ENCODE assay signal across 16 mouse cellular contexts in the genomic region with DNA sequence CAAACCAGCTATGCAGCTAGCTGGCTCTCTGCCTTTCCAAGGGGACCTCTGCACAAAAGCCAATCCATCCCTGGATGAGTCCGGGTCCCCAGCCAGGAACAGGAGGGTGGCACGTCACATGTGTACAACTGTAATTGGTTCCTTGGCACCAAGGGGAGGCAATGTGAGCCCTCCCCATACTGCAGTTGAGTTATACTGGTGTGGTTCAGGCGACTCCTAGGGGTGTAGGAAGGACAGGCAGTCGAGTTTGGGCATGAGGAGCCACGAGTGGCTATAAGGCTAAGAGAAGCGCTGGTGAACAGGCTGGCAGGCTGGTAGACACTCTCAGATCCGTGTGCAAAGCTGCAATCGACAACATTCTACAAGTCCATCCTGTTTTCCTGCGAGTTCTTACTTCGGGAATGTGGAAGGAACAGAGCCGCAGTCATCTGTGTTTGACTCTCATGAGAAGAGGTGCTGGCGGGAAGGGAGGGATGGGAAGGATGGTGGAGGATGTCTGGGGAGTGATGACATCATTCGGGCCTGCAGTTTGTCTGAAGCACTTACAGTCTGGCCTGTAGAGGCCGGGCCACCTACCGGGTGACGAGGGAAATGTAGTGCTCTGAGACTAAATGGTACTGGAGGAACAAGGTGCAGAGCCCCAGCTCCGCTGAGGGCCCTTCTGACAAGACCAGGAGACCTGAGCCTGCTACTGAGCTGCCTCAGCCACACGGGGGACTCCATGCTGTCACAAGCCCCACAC. TPM values are rescaled to one million over a fixed set of nuclear protein-coding genes. Genes with fewer than 3 reads are reported as not detected.
DNase-seq lines count a peak whose midpoint lies in the region; ATAC-seq and TF ChIP-seq lines count a peak whose summit lies in the region.
"Had no signal": no experiment of that assay in that cellular context is flagged by ENCODE, and none has a peak within 500 bp of the region (broad histone marks: within the 10 kb centered on the region; RNA-seq: fewer than 3 reads in every experiment).

No protein-coding gene starts in this region.

- ATAC-seq in forebrain, postnatal 0 days = peak; percentile 44
- no peak for ATAC-seq in forebrain, embryonic 13.5 days
- ATAC-seq: activated CD4-positive, CD25-positive, alpha-beta regulatory T cell, adult 4 months; forebrain, embryonic 14.5 days had no signal

- no peak for DNase-seq in forebrain, postnatal 0 days
- DNase-seq in layer of hippocampus, adult 2 months (ENCODE audit: low spot score in 2 of 2) = no peak
- DNase-seq in layer of hippocampus, adult 9-11 months = no peak
- DNase-seq in heart, postnatal 10 days = peak; percentile 28 to 40
- DNase-seq in right cerebral cortex, postnatal 14 days = no peak
- no peak for DNase-seq in adrenal gland, postnatal 25 days
- DNase-seq: cerebellum, adult 9-11 months; gastrocnemius, postnatal 10 days had no signal

- intact Hi-C loops in heart, postnatal 10 days (cut with DNase I) = no loop called here

- H3K4me2 ChIP-seq in forebrain, postnatal 0 days (ENCODE audit: low read depth) = no peak overlapping the region
- H3K4me2 ChIP-seq in forebrain, embryonic 13.5 days = no peak overlapping the region
- H3K4me2 ChIP-seq: embryonic facial prominence, embryonic 13.5 days; hindbrain, embryonic 14.5 days; limb, embryonic 12.5 days had no signal

- H3K4me3 ChIP-seq in forebrain, postnatal 0 days (ENCODE audit: low read depth, low read length) = no peak overlapping the region
- no peak overlapping the region for H3K4me3 ChIP-seq in forebrain, embryonic 13.5 days
- H3K4me3 ChIP-seq in layer of hippocampus, adult 2 months = no peak overlapping the region
- H3K4me3 ChIP-seq in E14TG2a.4 (replicated peaks; ENCODE audit: low read length) = 0 out of 2 replicates have a peak overlapping the region, but pooled peaks have one; percentile 14
- H3K4me3 ChIP-seq: embryonic facial prominence, embryonic 13.5 days; limb, embryonic 12.5 days had no signal

- 0 out of 2 replicates have a peak, but pooled peaks have one; percentile 5 for TF ChIP-seq CTCF in forebrain, postnatal 0 days (IDR thresholded peaks at IDR 0.05; ENCODE audit: low read depth)
- TF ChIP-seq CTCF in layer of hippocampus, adult 2 months (conservative IDR thresholded peaks at IDR 0.05) = peak; percentile 53
- peak; percentile 20; the same call in 1 of the 2 replicates for TF ChIP-seq CTCF in E14TG2a.4 (conservative IDR thresholded peaks at IDR 0.05; ENCODE audit: low read length)

- H3K9ac ChIP-seq in forebrain, postnatal 0 days = no peak overlapping the region
- no peak overlapping the region for H3K9ac ChIP-seq in forebrain, embryonic 13.5 days
- H3K9ac ChIP-seq: embryonic facial prominence, embryonic 13.5 days; hindbrain, embryonic 14.5 days; limb, embryonic 12.5 days had no signal

- peaks cover 67% of the 10 kb centered on the region for H3K36me3 ChIP-seq in forebrain, postnatal 0 days (ENCODE audit: insufficient read depth)
- H3K36me3 ChIP-seq in forebrain, embryonic 13.5 days (ENCODE audit: poor library complexity, severe bottlenecking) = peaks cover 92% of the 10 kb centered on the region
- peaks cover 21% of the 10 kb centered on the region for H3K36me3 ChIP-seq in E14TG2a.4 (ENCODE audit: insufficient read depth, low read length)

- H3K27me3 ChIP-seq in forebrain, postnatal 0 days (ENCODE audit: insufficient read depth, low read length) = no peaks in the 10 kb centered on the region
- no peaks in the 10 kb centered on the region for H3K27me3 ChIP-seq in forebrain, embryonic 13.5 days
- peaks cover 20% of the 10 kb centered on the region for H3K27me3 ChIP-seq in E14TG2a.4 (ENCODE audit: insufficient read depth, low read length)
- H3K27me3 ChIP-seq: embryonic facial prominence, embryonic 13.5 days; limb, embryonic 12.5 days had no signal

- H3K9me3 ChIP-seq in forebrain, postnatal 0 days (ENCODE audit: low read length) = no peaks in the 10 kb centered on the region
- H3K9me3 ChIP-seq in forebrain, embryonic 13.5 days (replicated peaks) = no peaks in the 10 kb centered on the region
- no peaks in the 10 kb centered on the region for H3K9me3 ChIP-seq in E14TG2a.4 (ENCODE audit: low read length)
- H3K9me3 ChIP-seq: embryonic facial prominence, embryonic 13.5 days; limb, embryonic 12.5 days had no signal

- H3K27ac ChIP-seq in forebrain, postnatal 0 days (ENCODE audit: low read depth, low read length) = no peak overlapping the region
- H3K27ac ChIP-seq in forebrain, embryonic 13.5 days = no peak overlapping the region
- H3K27ac ChIP-seq in layer of hippocampus, adult 2 months = no peak overlapping the region
- H3K27ac ChIP-seq: embryonic facial prominence, embryonic 13.5 days; hindbrain, embryonic 14.5 days; kidney, postnatal 0 days; limb, embryonic 12.5 days had no signal

- WGBS in forebrain, postnatal 0 days = 85% methylated on average over 18 of the region's 18 CpGs
- 86% methylated on average over 18 of the region's 18 CpGs for WGBS in forebrain, embryonic 13.5 days

- no peaks in the 10 kb centered on the region for H3K4me1 ChIP-seq in forebrain, postnatal 0 days (ENCODE audit: insufficient read depth)
- H3K4me1 ChIP-seq in forebrain, embryonic 13.5 days = no peaks in the 10 kb centered on the region
- H3K4me1 ChIP-seq in E14TG2a.4 (replicated peaks; ENCODE audit: low read depth, low read length) = peaks cover 66% of the 10 kb centered on the region
- H3K4me1 ChIP-seq: embryonic facial prominence, embryonic 13.5 days had no signal

RNA-seq across cellular contexts. Expression of gene Dsn1, which starts 9.7 kb away (rescaled TPM):
- 8.0 and 12.2 TPM in 2 replicates for total RNA-seq in forebrain, postnatal 0 days (2014; rRNA removed)
- polyA plus RNA-seq in forebrain, postnatal 0 days (2015; fragmentation: Nextera tagmentation; extraction: Ambion mirVana) = 9.3 and 10.0 TPM in 2 replicates
- polyA plus RNA-seq in forebrain, embryonic 13.5 days (2015; fragmentation: Nextera tagmentation; extraction: Ambion mirVana) = 38.8 TPM in 2 replicates
- total RNA-seq in layer of hippocampus, adult 2 months (2021) = 1 to 10 TPM; 2.8 to 3.7 TPM
- 10 to 100 TPM in 1 of 2 experiments, 1 to 10 TPM in 1; 7.7 to 10.5 TPM for total RNA-seq in heart, postnatal 10 days (2021)
- total RNA-seq in adrenal gland, postnatal 25 days (2021) = 5.9 and 7.8 TPM in 2 replicates

RNA-seq across cellular contexts. Expression of gene Ndrg3, which starts 24.8 kb away (rescaled TPM):
- total RNA-seq in forebrain, postnatal 0 days (2014; rRNA removed) = 147 and 168 TPM in 2 replicates
- 151 and 161 TPM in 2 replicates for polyA plus RNA-seq in forebrain, postnatal 0 days (2015; fragmentation: Nextera tagmentation; extraction: Ambion mirVana)
- polyA plus RNA-seq in forebrain, embryonic 13.5 days (2015; fragmentation: Nextera tagmentation; extraction: Ambion mirVana) = 68.1 and 72.4 TPM in 2 replicates
- 100 to 1,000 TPM; 416 to 430 TPM for total RNA-seq in layer of hippocampus, adult 2 months (2021)
- 10 to 100 TPM; 25.9 to 26.5 TPM for total RNA-seq in heart, postnatal 10 days (2021)
- total RNA-seq in adrenal gland, postnatal 25 days (2021) = 49.6 and 55.3 TPM in 2 replicates

Comparison
In these comparisons a context has a peak if more than half of its experiments do, and no peak if none do; other contexts are left out.
1. DNase-seq: peak in heart, postnatal 10 days (2 of 2); none in forebrain, postnatal 0 days (single experiment), layer of hippocampus, adult 2 months (0 of 2), layer of hippocampus, adult 9-11 months (single experiment), right cerebral cortex, postnatal 14 days (single experiment) and adrenal gland, postnatal 25 days (single experiment).
2. Peak in every context shown above with its lines, with median percentiles within 50 percentile points of each other: CTCF ChIP-seq.